Mouse (Mus musculus): ENCODE results near the gene Sfmbt1. TPM values are rescaled to one million over a fixed set of nuclear protein-coding genes. Genes with fewer than 3 reads are reported as not detected.
"Not testable (repeated sequence)": the region's sequence is repeated elsewhere in the genome, so short reads cannot be mapped to it uniquely, and the experiment has no call there.

The Sfmbt1 gene
- polyA plus RNA-seq, 1 experiment from 2014 or later, result 19.8 TPM

DNA sequence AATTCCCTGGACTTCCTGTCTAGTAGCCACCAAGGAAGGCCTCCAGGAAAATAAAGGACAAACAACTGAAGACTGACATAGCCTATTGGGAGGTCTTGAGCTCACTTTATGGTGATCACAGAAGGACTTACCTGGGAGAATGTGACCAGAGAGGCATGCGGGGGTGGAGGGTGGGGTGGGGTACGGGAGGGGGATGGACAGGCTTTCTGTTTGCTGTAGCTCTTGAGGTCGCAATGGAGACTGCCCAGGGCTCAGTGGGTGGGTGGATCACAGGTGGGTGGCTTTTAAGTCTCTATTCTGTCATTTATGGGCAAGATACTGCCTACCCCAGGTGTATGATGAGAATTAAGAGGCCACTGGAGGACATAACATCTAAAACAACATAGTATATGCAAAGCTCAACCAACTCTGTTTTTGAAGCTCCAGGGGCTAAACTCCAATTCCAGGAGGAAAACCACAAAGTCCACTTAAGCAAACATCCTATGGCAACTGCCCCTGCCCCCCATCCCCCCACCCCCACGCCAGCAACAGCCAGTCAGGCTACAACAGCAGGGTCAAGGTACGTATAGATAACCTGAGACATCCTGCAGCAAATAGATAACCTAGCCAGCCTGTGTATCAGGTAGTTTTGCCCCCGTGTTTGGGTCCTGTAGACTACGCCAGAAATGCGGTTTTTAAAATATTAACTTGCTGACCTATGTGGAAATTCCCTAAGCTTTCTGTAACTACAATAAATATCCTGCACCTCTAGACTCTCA is 10.4 kb upstream of the Sfmbt1 start:
- no peak for ATAC-seq (ENCODE audit: insufficient number of reproducible peaks, low FRiP score, low TSS enrichment, low read depth)
- no peak for DNase-seq (ENCODE audit: low spot score)
- Histone ChIP-seq H3K4me1 (ENCODE audit: control insufficient read depth, insufficient read depth, low read length) (no peaks in the 10 kb centered on the region), H3K9ac (ENCODE audit: low read length) (no peak overlapping the region), H3K36me3 (ENCODE audit: control insufficient read depth, insufficient read depth, low read length) (no peaks in the 10 kb centered on the region), H3K4me3 (ENCODE audit: low read depth, low read length) (no peak overlapping the region), H3K27me3 (ENCODE audit: control insufficient read depth, insufficient read depth, low read length) (no peaks in the 10 kb centered on the region), H3K27ac (replicated peaks; ENCODE audit: low read depth, low read length) (no peak overlapping the region), H3K9me3 (ENCODE audit: control insufficient read depth, low read length) (no peaks in the 10 kb centered on the region), H3K4me2 (ENCODE audit: low read depth, severe bottlenecking) (no peak overlapping the region)
- 79% methylated on average over 8 of the region's 8 CpGs for WGBS

DNA sequence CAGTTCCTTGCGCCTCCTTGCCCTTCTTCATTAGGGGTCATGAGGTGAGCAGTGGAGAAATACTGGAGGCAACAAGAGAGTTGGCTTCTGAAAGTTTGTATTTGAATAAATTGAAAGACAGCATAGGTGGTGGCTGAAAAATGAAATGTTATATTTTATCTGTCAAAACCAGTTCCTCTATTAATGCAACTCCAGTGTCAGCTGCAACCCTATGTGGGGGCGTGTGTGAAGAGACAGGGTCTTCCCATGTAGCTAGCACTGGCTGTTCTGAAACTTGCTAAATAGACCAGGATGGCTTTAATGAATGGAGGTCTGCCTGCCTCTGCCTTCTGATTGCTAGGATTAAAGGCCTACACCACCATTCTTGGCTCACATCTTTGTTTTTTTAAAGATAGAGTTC is 2.8 kb upstream of the Sfmbt1 start:
- no peaks in the 10 kb centered on the region for H3K36me3 ChIP-seq (ENCODE audit: control insufficient read depth, insufficient read depth, low read length)
- ATAC-seq (ENCODE audit: insufficient number of reproducible peaks, low FRiP score, low TSS enrichment, low read depth) (no peak), DNase-seq (ENCODE audit: low spot score) (no peak)
- H3K9me3 ChIP-seq (ENCODE audit: control insufficient read depth, low read length), result no peaks in the 10 kb centered on the region
- H3K9ac ChIP-seq (ENCODE audit: low read length), result no peak overlapping the region
- H3K27me3 ChIP-seq (ENCODE audit: control insufficient read depth, insufficient read depth, low read length), result peaks cover 5% of the 10 kb centered on the region; the same call in 1 of the 2 replicates
- no peak overlapping the region for H3K4me3 ChIP-seq (ENCODE audit: low read depth, low read length)
- 93% methylated on average over 2 of the region's 2 CpGs for WGBS
- no peak overlapping the region for H3K27ac ChIP-seq (replicated peaks; ENCODE audit: low read depth, low read length)
- H3K4me1 ChIP-seq (ENCODE audit: control insufficient read depth, insufficient read depth, low read length), result 0 out of 2 replicates have a peak, but pooled peaks cover under 1% of the 10 kb centered on the region
- H3K4me2 ChIP-seq (ENCODE audit: low read depth, severe bottlenecking), result no peak overlapping the region

- Histone ChIP-seq H3K36me3 (ENCODE audit: control insufficient read depth, insufficient read depth, low read length) (no peaks in the 10 kb centered on the region), H3K4me3 (ENCODE audit: low read depth, low read length) (no peak overlapping the region), H3K9ac (ENCODE audit: low read length) (no peak overlapping the region), H3K4me1 (ENCODE audit: control insufficient read depth, insufficient read depth, low read length) (0 out of 2 replicates have a peak, but pooled peaks cover 3% of the 10 kb centered on the region), H3K9me3 (ENCODE audit: control insufficient read depth, low read length) (no peaks in the 10 kb centered on the region), H3K27me3 (ENCODE audit: control insufficient read depth, insufficient read depth, low read length) (peaks cover 5% of the 10 kb centered on the region; the same call in 1 of the 2 replicates), H3K4me2 (ENCODE audit: low read depth, severe bottlenecking) (no peak overlapping the region), H3K27ac (replicated peaks; ENCODE audit: low read depth, low read length) (no peak overlapping the region)
- DNase-seq (ENCODE audit: low spot score) (no peak), ATAC-seq (ENCODE audit: insufficient number of reproducible peaks, low FRiP score, low TSS enrichment, low read depth) (no peak)
- WGBS, result 97% methylated on average over 1 of the region's 1 CpGs
Measured at GRCm38 (mm10) chr14:30713769-30714168, 880 bp upstream of the Sfmbt1 start.

DNA sequence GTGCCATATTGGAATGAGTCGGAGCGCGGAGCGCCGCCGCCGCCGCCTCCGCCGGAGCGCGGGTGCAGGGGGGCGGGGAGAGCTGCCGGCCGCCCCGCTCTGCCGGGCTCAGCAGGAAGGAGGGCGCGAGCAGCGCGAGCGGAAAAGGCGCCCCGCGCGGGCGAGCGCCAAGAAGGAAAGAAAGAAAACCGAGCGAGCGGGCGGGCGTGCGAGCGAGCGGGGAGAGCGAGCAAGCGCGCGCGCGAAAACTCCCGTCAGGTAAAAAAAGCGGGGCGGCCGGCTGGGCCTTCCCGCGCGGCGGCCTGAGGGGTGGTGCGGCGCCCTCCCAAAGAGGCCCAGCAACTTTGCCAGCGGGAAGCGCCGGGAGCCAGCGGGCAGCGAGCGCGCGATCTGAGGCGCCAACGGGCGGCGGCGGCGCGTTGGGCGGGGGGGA is 985 bp downstream of the Sfmbt1 start:
- Histone ChIP-seq H3K27me3 (ENCODE audit: control insufficient read depth, insufficient read depth, low read length) (peaks cover 5% of the 10 kb centered on the region; the same call in 1 of the 2 replicates), H3K9me3 (ENCODE audit: control insufficient read depth, low read length) (no peaks in the 10 kb centered on the region), H3K27ac (replicated peaks; ENCODE audit: low read depth, low read length) (peak overlapping the region; percentile 90), H3K9ac (ENCODE audit: low read length) (peak overlapping the region; percentile 94), H3K4me3 (ENCODE audit: low read depth, low read length) (peak overlapping the region; percentile 80), H3K36me3 (ENCODE audit: control insufficient read depth, insufficient read depth, low read length) (no peaks in the 10 kb centered on the region), H3K4me1 (ENCODE audit: control insufficient read depth, insufficient read depth, low read length) (0 out of 2 replicates have a peak, but pooled peaks cover 3% of the 10 kb centered on the region), H3K4me2 (ENCODE audit: low read depth, severe bottlenecking) (peak overlapping the region; percentile 75)
- DNase-seq (ENCODE audit: low spot score) (no peak), ATAC-seq (ENCODE audit: insufficient number of reproducible peaks, low FRiP score, low TSS enrichment, low read depth) (peak; percentile 75)
- under 1% methylated on average over 45 of the region's 68 CpGs for WGBS

DNA sequence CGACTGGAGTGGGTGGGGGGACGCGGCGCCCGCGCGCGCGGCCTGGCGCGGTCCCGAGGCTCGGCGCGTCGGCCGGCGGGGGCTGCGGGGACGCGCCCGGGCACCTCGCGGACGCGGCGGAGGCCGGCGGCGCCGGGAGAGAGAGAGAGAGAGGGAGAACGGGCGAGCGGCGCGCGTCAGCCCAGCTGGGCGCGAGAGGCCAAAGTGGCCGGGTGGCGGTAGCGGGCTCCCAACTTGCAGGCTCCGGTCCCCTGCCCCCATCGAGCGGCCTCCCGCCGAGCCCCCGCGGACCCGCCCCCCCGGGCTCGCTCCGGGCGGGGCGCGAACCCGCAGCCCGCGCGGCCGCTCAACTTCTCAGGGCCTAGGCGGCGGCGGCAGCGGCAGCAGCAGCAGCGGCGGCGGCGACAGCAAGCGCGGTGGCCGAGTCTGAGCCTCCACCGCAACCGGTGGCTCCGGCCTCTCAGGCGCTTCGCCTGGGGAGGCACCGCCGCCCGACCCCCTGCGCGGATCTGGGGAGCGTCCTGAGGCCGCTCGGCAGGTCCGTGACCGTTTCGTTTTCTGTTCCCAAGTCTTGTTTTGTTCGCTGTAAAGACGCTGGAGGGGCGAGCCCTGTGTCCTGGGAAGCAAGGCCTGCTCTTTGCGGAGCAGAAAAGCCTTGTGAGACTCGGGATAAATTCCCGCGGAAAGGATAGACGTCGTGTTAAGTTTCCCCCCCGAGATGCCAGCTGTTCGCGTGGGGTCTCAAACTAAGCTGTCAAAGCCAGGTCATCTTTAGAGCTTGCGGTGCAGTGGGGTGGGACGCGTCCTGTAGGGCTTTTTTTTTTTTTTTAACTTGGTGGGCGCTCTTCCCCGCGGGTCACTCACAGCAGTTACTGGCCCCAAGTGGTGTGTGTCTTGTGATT is 1.7 kb downstream of the Sfmbt1 start:
- ATAC-seq (ENCODE audit: insufficient number of reproducible peaks, low FRiP score, low TSS enrichment, low read depth) (peak; percentile 55; the same call in 1 of the 2 replicates), DNase-seq (ENCODE audit: low spot score) (peak; percentile 79)
- H3K9ac ChIP-seq (ENCODE audit: low read length), result peak overlapping the region; percentile 94
- peaks cover 5% of the 10 kb centered on the region; the same call in 1 of the 2 replicates for H3K27me3 ChIP-seq (ENCODE audit: control insufficient read depth, insufficient read depth, low read length)
- peak overlapping the region; percentile 80 for H3K4me3 ChIP-seq (ENCODE audit: low read depth, low read length)
- H3K36me3 ChIP-seq (ENCODE audit: control insufficient read depth, insufficient read depth, low read length), result no peaks in the 10 kb centered on the region
- peak overlapping the region; percentile 75 for H3K4me2 ChIP-seq (ENCODE audit: low read depth, severe bottlenecking)
- 0 out of 2 replicates have a peak, but pooled peaks cover 3% of the 10 kb centered on the region for H3K4me1 ChIP-seq (ENCODE audit: control insufficient read depth, insufficient read depth, low read length)
- peak overlapping the region; percentile 90 for H3K27ac ChIP-seq (replicated peaks; ENCODE audit: low read depth, low read length)
- WGBS, result under 1% methylated on average over 77 of the region's 106 CpGs
- no peaks in the 10 kb centered on the region for H3K9me3 ChIP-seq (ENCODE audit: control insufficient read depth, low read length)

DNA sequence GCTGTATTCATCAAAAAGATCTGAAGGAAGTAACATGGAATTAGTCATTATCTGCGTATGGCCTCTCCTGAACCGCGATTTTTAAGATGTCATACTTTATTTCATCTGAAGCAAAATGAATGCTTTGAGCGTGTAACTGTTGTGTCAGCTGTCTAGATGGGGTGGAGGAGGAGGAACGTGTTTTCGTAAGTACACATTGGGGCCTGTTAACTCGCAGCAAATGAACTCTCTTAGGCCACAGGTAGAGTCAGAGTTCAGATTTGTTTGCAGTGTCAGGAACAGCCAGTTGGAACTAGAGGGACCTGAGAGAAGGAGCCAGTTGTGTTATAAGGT is 2.3 kb downstream of the Sfmbt1 start:
- no peak for DNase-seq (ENCODE audit: low spot score)

DNA sequence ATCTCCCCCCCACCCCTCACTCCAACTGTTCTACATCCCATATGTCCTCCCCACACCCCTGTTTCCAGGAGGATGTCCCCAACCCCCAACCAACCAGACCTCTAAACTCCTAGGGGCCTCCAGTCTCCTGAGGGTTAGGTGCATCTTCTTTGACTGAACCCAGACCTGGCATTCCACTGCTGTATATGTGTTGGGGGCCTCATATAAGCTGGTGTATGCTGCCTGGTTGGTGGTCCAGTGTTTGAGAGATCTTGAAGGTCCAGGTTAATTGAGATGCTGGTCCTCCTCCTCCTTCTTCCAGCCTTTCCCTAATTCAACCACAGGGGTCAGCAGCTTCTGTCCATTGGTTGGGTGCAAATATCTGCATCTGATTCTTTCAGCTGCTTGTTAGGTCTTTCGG is 4.0 kb downstream of the Sfmbt1 start:
- not testable (repeated sequence) for ATAC-seq (ENCODE audit: insufficient number of reproducible peaks, low FRiP score, low TSS enrichment, low read depth); H3K36me3 ChIP-seq (ENCODE audit: control insufficient read depth, insufficient read depth, low read length); H3K27ac ChIP-seq (replicated peaks; ENCODE audit: low read depth, low read length); H3K4me3 ChIP-seq (ENCODE audit: low read depth, low read length); H3K27me3 ChIP-seq (ENCODE audit: control insufficient read depth, insufficient read depth, low read length); H3K4me1 ChIP-seq (ENCODE audit: control insufficient read depth, insufficient read depth, low read length); H3K9ac ChIP-seq (ENCODE audit: low read length); H3K4me2 ChIP-seq (ENCODE audit: low read depth, severe bottlenecking); DNase-seq (ENCODE audit: low spot score); H3K9me3 ChIP-seq (ENCODE audit: control insufficient read depth, low read length)
- 91% methylated on average over 1 of the region's 1 CpGs for WGBS

More for the DNA sequence above, 2.3 kb downstream of the Sfmbt1 start:
- WGBS, result 9% methylated on average over 7 of the region's 7 CpGs
- Histone ChIP-seq H3K4me2 (ENCODE audit: low read depth, severe bottlenecking) (peak overlapping the region; percentile 75), H3K9ac (ENCODE audit: low read length) (peak overlapping the region; percentile 94), H3K27ac (replicated peaks; ENCODE audit: low read depth, low read length) (no peak overlapping the region), H3K36me3 (ENCODE audit: control insufficient read depth, insufficient read depth, low read length) (no peaks in the 10 kb centered on the region), H3K9me3 (ENCODE audit: control insufficient read depth, low read length) (no peaks in the 10 kb centered on the region), H3K4me1 (ENCODE audit: control insufficient read depth, insufficient read depth, low read length) (0 out of 2 replicates have a peak, but pooled peaks cover 3% of the 10 kb centered on the region), H3K27me3 (ENCODE audit: control insufficient read depth, insufficient read depth, low read length) (peaks cover 5% of the 10 kb centered on the region; the same call in 1 of the 2 replicates), H3K4me3 (ENCODE audit: low read depth, low read length) (peak overlapping the region; percentile 80)
- ATAC-seq (ENCODE audit: insufficient number of reproducible peaks, low FRiP score, low TSS enrichment, low read depth), result no peak

GRCm38 (mm10) chr14:30719514-30719913 is 4.9 kb downstream of the Sfmbt1 start:
- H3K27ac ChIP-seq (replicated peaks; ENCODE audit: low read depth, low read length), result no peak overlapping the region
- WGBS, result 89% methylated on average over 1 of the region's 1 CpGs

More at GRCm38 (mm10) chr14:30719514-30719913, 4.9 kb downstream of the Sfmbt1 start:
- H3K9ac ChIP-seq (ENCODE audit: low read length), result no peak overlapping the region
- H3K4me2 ChIP-seq (ENCODE audit: low read depth, severe bottlenecking), result no peak overlapping the region
- DNase-seq (ENCODE audit: low spot score) (no peak), ATAC-seq (ENCODE audit: insufficient number of reproducible peaks, low FRiP score, low TSS enrichment, low read depth) (no peak)
- H3K36me3 ChIP-seq (ENCODE audit: control insufficient read depth, insufficient read depth, low read length), result no peaks in the 10 kb centered on the region
- peaks cover 3% of the 10 kb centered on the region; the same call in 1 of the 2 replicates for H3K27me3 ChIP-seq (ENCODE audit: control insufficient read depth, insufficient read depth, low read length)
- no peak overlapping the region for H3K4me3 ChIP-seq (ENCODE audit: low read depth, low read length)
- 0 out of 2 replicates have a peak, but pooled peaks cover 3% of the 10 kb centered on the region for H3K4me1 ChIP-seq (ENCODE audit: control insufficient read depth, insufficient read depth, low read length)
- no peaks in the 10 kb centered on the region for H3K9me3 ChIP-seq (ENCODE audit: control insufficient read depth, low read length)

Data from limb, embryonic 11.5 days (tissue).